Mouse (Mus musculus) left cerebral cortex, postnatal 4 days (tissue): ENCODE measurements around the gene Flii. TPM values are rescaled to one million over a fixed set of nuclear protein-coding genes. Genes with fewer than 3 reads are reported as not detected.
A peak's percentile ranks its signal among the peaks of the same experiment; 100 is the strongest.

Source experiments
- DNase-seq: peaks from one replicate; pipeline ENCODE4 v3.0.0-alpha.2; 2022
- intact Hi-C: fragments of 180-260 bp; cut with DNase I; formaldehyde crosslinking; loops from one replicate; pipeline ENCODE4 v1.15.1; 2025
- total RNA-seq, 2 experiments: library from RNA; stranded (reverse); gene quantifications; 2 replicates each; pipeline ENCODE4 v1.2.3; 2021

The Flii gene
- total RNA-seq, 2 experiments from 2014 or later, result 92.3 to 92.6 TPM

GRCm38 (mm10) chr11:60727392-60728140 is 503 bp upstream of the Flii start:
- intact Hi-C loops, result no loop called here
- DNase-seq, result peak; percentile 30

GRCm38 (mm10) chr11:60719263-60719662 is 7.8 kb downstream of the Flii start:
- no peak for DNase-seq
- intact Hi-C loops, result no loop called here

- intact Hi-C loops, result no loop called here
- DNase-seq, result no peak
Observed at GRCm38 (mm10) chr11:60715833-60716232, 11.2 kb downstream of the Flii start.

GRCm38 (mm10) chr11:60712639-60713255 is 14.3 kb downstream of the Flii start:
- DNase-seq, result no peak
- intact Hi-C loops, result no loop called here

GRCm38 (mm10) chr11:60712040-60712439 is 15.0 kb downstream of the Flii start:
- intact Hi-C loops, result no loop called here
- no peak for DNase-seq

GRCm38 (mm10) chr11:60711218-60711617 is 15.8 kb downstream of the Flii start:
- no peak for DNase-seq
- intact Hi-C loops, result no loop called here

GRCm38 (mm10) chr11:60709481-60710465 is 17.3 kb downstream of the Flii start:
- no peak for DNase-seq
- intact Hi-C loops, result no loop called here

GRCm38 (mm10) chr11:60708631-60709030 is 18.4 kb downstream of the Flii start:
- intact Hi-C loops, result no loop called here
- DNase-seq, result no peak

GRCm38 (mm10) chr11:60707672-60708071 is 19.4 kb downstream of the Flii start:
- intact Hi-C loops, result no loop called here
- no peak for DNase-seq

GRCm38 (mm10) chr11:60706696-60707480 is 20.2 kb downstream of the Flii start:
- DNase-seq, result no peak
- intact Hi-C loops, result no loop called here

- intact Hi-C loops, result no loop called here
- DNase-seq, result no peak
Observed at GRCm38 (mm10) chr11:60706076-60706475, 21.0 kb downstream of the Flii start.

GRCm38 (mm10) chr11:60705255-60705654 is 21.8 kb downstream of the Flii start:
- no peak for DNase-seq

GRCm38 (mm10) chr11:60704023-60704880 is 22.8 kb downstream of the Flii start:
- no peak for DNase-seq
- intact Hi-C loops, result no loop called here

More at GRCm38 (mm10) chr11:60705255-60705654, 21.8 kb downstream of the Flii start:
- intact Hi-C loops, result no loop called here

GRCm38 (mm10) chr11:60703131-60703530 is 23.9 kb downstream of the Flii start:
- DNase-seq, result peak; percentile 88
- intact Hi-C loops, result no loop called here

- no peak for DNase-seq
Observed at GRCm38 (mm10) chr11:60701611-60702010, 25.5 kb downstream of the Flii start.

GRCm38 (mm10) chr11:60700320-60701185 is 26.5 kb downstream of the Flii start:
- no peak for DNase-seq
- intact Hi-C loops, result no loop called here

More at GRCm38 (mm10) chr11:60701611-60702010, 25.5 kb downstream of the Flii start:
- intact Hi-C loops, result no loop called here

- DNase-seq, result peak; percentile 92
- intact Hi-C loops, result no loop called here
Observed at GRCm38 (mm10) chr11:60699524-60700075, 27.5 kb downstream of the Flii start, which contains the start of gene Llgl1. Gene Llgl1 (plus strand): TSS chr11:60699723.
